9 mouse cellular contexts compared by ENCODE assay signal in the genomic region with DNA sequence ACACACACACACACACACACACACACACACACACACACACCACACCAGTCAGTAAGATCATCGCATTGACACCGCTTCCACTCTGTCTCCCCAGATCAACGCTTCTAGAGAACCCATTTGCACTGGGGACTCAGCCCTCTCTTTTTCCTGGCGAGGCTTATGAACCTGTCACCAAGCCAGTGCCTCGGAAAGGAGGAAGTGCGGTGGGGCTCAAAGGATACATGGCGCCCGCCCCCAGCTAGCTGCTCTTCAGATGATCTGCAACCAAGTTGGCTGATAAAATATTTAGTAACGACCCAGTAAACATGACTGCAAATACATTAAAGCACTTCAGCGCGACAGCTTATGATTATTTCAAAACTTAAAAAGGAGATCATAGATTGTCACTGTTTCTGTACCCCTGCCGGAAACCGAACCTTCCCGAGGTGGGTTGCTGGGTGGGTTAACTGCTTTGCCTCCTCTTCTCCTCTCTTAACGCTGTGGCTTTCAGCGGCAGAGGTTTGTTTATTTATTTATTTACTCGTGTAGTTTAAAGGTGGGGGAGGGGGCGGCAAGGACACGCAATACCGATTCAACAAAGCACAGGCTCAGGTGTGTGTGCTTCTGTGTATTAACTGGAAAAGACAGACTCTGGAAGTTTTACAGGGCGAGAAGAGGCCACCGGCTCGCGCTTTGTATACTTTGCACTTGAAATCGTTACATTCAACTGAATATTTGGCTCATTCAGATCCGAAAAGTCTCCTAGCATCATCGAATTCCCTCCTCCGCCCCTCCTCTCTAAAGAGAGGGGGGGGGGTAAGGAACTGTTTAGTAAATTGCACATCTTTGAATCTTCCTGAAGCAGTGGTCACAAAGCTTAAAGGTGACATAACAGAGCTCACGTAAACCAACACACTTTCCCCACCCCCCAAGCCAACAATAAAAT. TPM values are rescaled to one million over a fixed set of nuclear protein-coding genes. Genes with fewer than 3 reads are reported as not detected.
A peak's percentile ranks its signal among the peaks of the same experiment; 100 is the strongest.
DNase-seq lines count a peak whose midpoint lies in the region; ATAC-seq and TF ChIP-seq lines count a peak whose summit lies in the region.
"Had no signal": no experiment of that assay in that cellular context is flagged by ENCODE, and none has a peak within 500 bp of the region (broad histone marks: within the 10 kb centered on the region; RNA-seq: fewer than 3 reads in every experiment).

No protein-coding gene starts in this region.

- WGBS in cerebellum, adult 2 months, result 6% methylated on average over 29 of the region's 29 CpGs
- WGBS in midbrain, embryonic 10.5 days, result 3% methylated on average over 29 of the region's 29 CpGs
- WGBS in midbrain, postnatal 0 days, result 5% methylated on average over 29 of the region's 29 CpGs
- WGBS in heart, embryonic 15.5 days, result 3% methylated on average over 29 of the region's 29 CpGs
- 1% methylated on average over 29 of the region's 29 CpGs for WGBS in liver, embryonic 15.5 days (ENCODE audit: insufficient replicate concordance)

- no peak for TF ChIP-seq CTCF in cerebellum, adult 2 months (IDR thresholded peaks at IDR 0.05; ENCODE audit: borderline replicate concordance, insufficient read depth, low read depth, low read length)
- no peak for TF ChIP-seq CTCF in midbrain, postnatal 0 days (IDR thresholded peaks at IDR 0.05)

- peaks cover 3% of the 10 kb centered on the region; the same call in 1 of the 2 replicates for H3K27me3 ChIP-seq in cerebellum, adult 2 months (ENCODE audit: control insufficient read depth, insufficient read depth, low read length)
- H3K27me3 ChIP-seq in midbrain, embryonic 10.5 days (ENCODE audit: low read depth, poor library complexity, severe bottlenecking), result peaks cover 82% of the 10 kb centered on the region
- H3K27me3 ChIP-seq in midbrain, postnatal 0 days (ENCODE audit: insufficient read depth, low read length), result peaks cover 32% of the 10 kb centered on the region
- peaks cover 63% of the 10 kb centered on the region for H3K27me3 ChIP-seq in heart, embryonic 15.5 days
- H3K27me3 ChIP-seq in liver, embryonic 15.5 days, result peaks cover 71% of the 10 kb centered on the region

- peaks cover 5% of the 10 kb centered on the region for H3K4me1 ChIP-seq in cerebellum, adult 2 months (ENCODE audit: control insufficient read depth, insufficient read depth, low read length)
- peaks cover 25% of the 10 kb centered on the region for H3K4me1 ChIP-seq in midbrain, embryonic 10.5 days
- H3K4me1 ChIP-seq in midbrain, postnatal 0 days (ENCODE audit: insufficient read depth, low read length), result no peaks in the 10 kb centered on the region
- H3K4me1 ChIP-seq in heart, embryonic 15.5 days (replicated peaks), result peaks cover 23% of the 10 kb centered on the region
- peaks cover 5% of the 10 kb centered on the region; the same call in 1 of the 2 replicates for H3K4me1 ChIP-seq in liver, embryonic 15.5 days (replicated peaks)

- no peak overlapping the region for H3K4me2 ChIP-seq in midbrain, postnatal 0 days (ENCODE audit: low read depth, low read length, poor library complexity, severe bottlenecking)
- peak overlapping the region; percentile 43; the same call in 1 of the 2 replicates for H3K4me2 ChIP-seq in heart, embryonic 15.5 days
- H3K4me2 ChIP-seq in liver, embryonic 15.5 days, result peak overlapping the region; percentile 3; the same call in 1 of the 2 replicates
- H3K4me2 ChIP-seq: limb, embryonic 15.5 days had no signal

- no peak for ATAC-seq in midbrain, postnatal 0 days (ENCODE audit: low FRiP score)
- no peak for ATAC-seq in heart, embryonic 15.5 days (replicated peaks; ENCODE audit: insufficient number of reproducible peaks, insufficient read depth, low FRiP score, low read depth)
- ATAC-seq in liver, embryonic 15.5 days (ENCODE audit: insufficient read depth), result no peak

- DNase-seq in cerebellum, adult 2 months, result peak; percentile 38 to 54
- no peak for DNase-seq in cerebellum, postnatal 4 days (ENCODE audit: low spot score in 2 of 2)
- peak; percentile 29 for DNase-seq in midbrain, embryonic 10.5 days (ENCODE audit: low spot score)
- no peak for DNase-seq in midbrain, postnatal 0 days (ENCODE audit: low spot score)
- DNase-seq in thymus, postnatal 4 days, result peak; percentile 52
- no peak for DNase-seq in kidney, postnatal 36 days

- H3K9ac ChIP-seq in midbrain, postnatal 0 days (replicated peaks; ENCODE audit: low read length, poor library complexity, severe bottlenecking), result no peak overlapping the region
- H3K9ac ChIP-seq in heart, embryonic 15.5 days, result no peak overlapping the region
- H3K9ac ChIP-seq in liver, embryonic 15.5 days, result no peak overlapping the region
- H3K9ac ChIP-seq: limb, embryonic 15.5 days had no signal

- H3K4me3 ChIP-seq in cerebellum, adult 2 months (replicated peaks; ENCODE audit: insufficient read depth, low read depth, low read length), result peak overlapping the region; percentile 50
- no peak overlapping the region for H3K4me3 ChIP-seq in midbrain, embryonic 10.5 days
- H3K4me3 ChIP-seq in midbrain, postnatal 0 days (ENCODE audit: low read depth, low read length), result no peak overlapping the region
- H3K4me3 ChIP-seq in heart, embryonic 15.5 days, result 0 out of 2 replicates have a peak overlapping the region, but pooled peaks have one; percentile 7
- H3K4me3 ChIP-seq in liver, embryonic 15.5 days (replicated peaks), result no peak overlapping the region
- H3K4me3 ChIP-seq: limb, embryonic 15.5 days had no signal

- TF ChIP-seq POLR2A in cerebellum, adult 2 months (IDR thresholded peaks at IDR 0.05; ENCODE audit: borderline replicate concordance, insufficient read depth, low read length), result no peak

- H3K36me3 ChIP-seq in midbrain, embryonic 10.5 days, result no peaks in the 10 kb centered on the region
- 0 out of 2 replicates have a peak, but pooled peaks cover 4% of the 10 kb centered on the region for H3K36me3 ChIP-seq in midbrain, postnatal 0 days (ENCODE audit: insufficient read depth, low read length)
- H3K36me3 ChIP-seq in heart, embryonic 15.5 days, result no peaks in the 10 kb centered on the region
- peaks cover 5% of the 10 kb centered on the region; the same call in 1 of the 2 replicates for H3K36me3 ChIP-seq in liver, embryonic 15.5 days (replicated peaks)
- H3K36me3 ChIP-seq: limb, embryonic 15.5 days had no signal

- no peaks in the 10 kb centered on the region for H3K9me3 ChIP-seq in midbrain, embryonic 10.5 days (replicated peaks)
- H3K9me3 ChIP-seq in midbrain, postnatal 0 days (ENCODE audit: low read length), result no peaks in the 10 kb centered on the region
- H3K9me3 ChIP-seq in heart, embryonic 15.5 days (replicated peaks), result no peaks in the 10 kb centered on the region
- H3K9me3 ChIP-seq in liver, embryonic 15.5 days (replicated peaks), result no peaks in the 10 kb centered on the region
- H3K9me3 ChIP-seq: limb, embryonic 15.5 days had no signal

- H3K27ac ChIP-seq in cerebellum, adult 2 months (ENCODE audit: insufficient read depth, low read length), result no peak overlapping the region
- H3K27ac ChIP-seq in midbrain, embryonic 10.5 days (replicated peaks), result no peak overlapping the region
- no peak overlapping the region for H3K27ac ChIP-seq in midbrain, postnatal 0 days (ENCODE audit: low read depth, low read length)
- no peak overlapping the region for H3K27ac ChIP-seq in heart, embryonic 15.5 days
- no peak overlapping the region for H3K27ac ChIP-seq in liver, embryonic 15.5 days (replicated peaks)
- H3K27ac ChIP-seq: limb, embryonic 15.5 days had no signal

RNA-seq across cellular contexts. Expression of gene Tbr1, which starts 1.0 kb away (rescaled TPM):
- polyA plus RNA-seq in cerebellum, adult 2 months (2012; rRNA removed), result 0.39 and 0.57 TPM in 2 replicates
- polyA plus RNA-seq in midbrain, embryonic 10.5 days (2016; fragmentation: Nextera tagmentation; extraction: Ambion mirVana), result 0.23 and 0.26 TPM in 2 replicates
- total RNA-seq in midbrain, postnatal 0 days (2014; rRNA removed), result 1.1 and 1.2 TPM in 2 replicates
- 0.07 and 0.60 TPM in 2 replicates for polyA plus RNA-seq in midbrain, postnatal 0 days (2015; fragmentation: Nextera tagmentation; extraction: Ambion mirVana)
- 0.03 and 0.04 TPM in 2 replicates for polyA plus RNA-seq in heart, embryonic 15.5 days (2015; fragmentation: Nextera tagmentation; extraction: Ambion mirVana)
- polyA plus RNA-seq in liver, embryonic 15.5 days (2015; fragmentation: Nextera tagmentation; extraction: Ambion mirVana), result 0.03 TPM in 1 of 2 replicates, not detected in the other

Comparison
In these comparisons a context has a peak if more than half of its experiments do, and no peak if none do; other contexts are left out.
1. DNase-seq: peak in cerebellum, adult 2 months (2 of 2), midbrain, embryonic 10.5 days (single experiment) and thymus, postnatal 4 days (single experiment); none in cerebellum, postnatal 4 days (0 of 2), midbrain, postnatal 0 days (single experiment) and kidney, postnatal 36 days (0 of 2).
2. H3K4me3 ChIP-seq: peak in cerebellum, adult 2 months (single experiment) and heart, embryonic 15.5 days (single experiment); none in midbrain, embryonic 10.5 days (single experiment), midbrain, postnatal 0 days (single experiment) and liver, embryonic 15.5 days (single experiment).